Mouse (Mus musculus): ENCODE results near the gene Ptx4. TPM values are rescaled to one million over a fixed set of nuclear protein-coding genes. Genes with fewer than 3 reads are reported as not detected.
A peak's percentile ranks its signal among the peaks of the same experiment; 100 is the strongest.

Ptx4 gene
- polyA plus RNA-seq, 1 experiment = 0.10 TPM

GRCm38 (mm10) chr17:25101338-25101737 lies 19.2 kb upstream of the Ptx4 start:
- H3K4me3 ChIP-seq (ENCODE audit: low read depth, low read length) = no peak overlapping the region
- H3K36me3 ChIP-seq (ENCODE audit: control insufficient read depth, insufficient read depth, low read length) = peaks cover 43% of the 10 kb centered on the region
- H3K4me1 ChIP-seq (ENCODE audit: control insufficient read depth, insufficient read depth, insufficient read length, low read length) = no peaks in the 10 kb centered on the region
- H3K27ac ChIP-seq (ENCODE audit: insufficient read depth, low read depth, low read length) = no peak overlapping the region
- TF ChIP-seq POLR2A (IDR thresholded peaks at IDR 0.05; ENCODE audit: low read depth, low read length) (no peak), CTCF (IDR thresholded peaks at IDR 0.05; ENCODE audit: extremely low read depth, insufficient read length, insufficient replicate concordance, low read depth, low read length) (no peak)
- H3K27me3 ChIP-seq (ENCODE audit: control insufficient read depth, insufficient read depth, low read length) = no peaks in the 10 kb centered on the region
- 88% methylated on average over 11 of the region's 11 CpGs for WGBS

- no peaks in the 10 kb centered on the region for H3K4me1 ChIP-seq (ENCODE audit: control insufficient read depth, insufficient read depth, insufficient read length, low read length)
- no peak overlapping the region for H3K4me3 ChIP-seq (ENCODE audit: low read depth, low read length)
- H3K36me3 ChIP-seq (ENCODE audit: control insufficient read depth, insufficient read depth, low read length) = peaks cover 26% of the 10 kb centered on the region
- WGBS = 96% methylated on average over 16 of the region's 16 CpGs
- no peaks in the 10 kb centered on the region for H3K27me3 ChIP-seq (ENCODE audit: control insufficient read depth, insufficient read depth, low read length)
- H3K27ac ChIP-seq (ENCODE audit: insufficient read depth, low read depth, low read length) = no peak overlapping the region
- TF ChIP-seq POLR2A (IDR thresholded peaks at IDR 0.05; ENCODE audit: low read depth, low read length) (no peak), CTCF (IDR thresholded peaks at IDR 0.05; ENCODE audit: extremely low read depth, insufficient read length, insufficient replicate concordance, low read depth, low read length) (no peak)
Observed at GRCm38 (mm10) chr17:25107786-25108185, 12.8 kb upstream of the Ptx4 start.

- Histone ChIP-seq H3K27me3 (ENCODE audit: control insufficient read depth, insufficient read depth, low read length) (no peaks in the 10 kb centered on the region), H3K36me3 (ENCODE audit: control insufficient read depth, insufficient read depth, low read length) (peaks cover 17% of the 10 kb centered on the region; the same call in 1 of the 2 replicates), H3K27ac (ENCODE audit: insufficient read depth, low read depth, low read length) (no peak overlapping the region), H3K4me1 (ENCODE audit: control insufficient read depth, insufficient read depth, insufficient read length, low read length) (no peaks in the 10 kb centered on the region), H3K4me3 (ENCODE audit: low read depth, low read length) (no peak overlapping the region)
- TF ChIP-seq CTCF (IDR thresholded peaks at IDR 0.05; ENCODE audit: extremely low read depth, insufficient read length, insufficient replicate concordance, low read depth, low read length) (peak; percentile 58; the same call in 1 of the 2 replicates), POLR2A (IDR thresholded peaks at IDR 0.05; ENCODE audit: low read depth, low read length) (no peak)
- 74% methylated on average over 2 of the region's 2 CpGs for WGBS
Observed at GRCm38 (mm10) chr17:25109578-25109977, 11.0 kb upstream of the Ptx4 start.

GRCm38 (mm10) chr17:25110590-25110989 lies 10.0 kb upstream of the Ptx4 start:
- H3K36me3 ChIP-seq (ENCODE audit: control insufficient read depth, insufficient read depth, low read length) = peaks cover 10% of the 10 kb centered on the region; the same call in 1 of the 2 replicates
- 86% methylated on average over 6 of the region's 6 CpGs for WGBS
- H3K27ac ChIP-seq (ENCODE audit: insufficient read depth, low read depth, low read length) = no peak overlapping the region
- no peaks in the 10 kb centered on the region for H3K27me3 ChIP-seq (ENCODE audit: control insufficient read depth, insufficient read depth, low read length)
- TF ChIP-seq CTCF (IDR thresholded peaks at IDR 0.05; ENCODE audit: extremely low read depth, insufficient read length, insufficient replicate concordance, low read depth, low read length) = no peak
- TF ChIP-seq POLR2A (IDR thresholded peaks at IDR 0.05; ENCODE audit: low read depth, low read length) = no peak
- no peak overlapping the region for H3K4me3 ChIP-seq (ENCODE audit: low read depth, low read length)
- H3K4me1 ChIP-seq (ENCODE audit: control insufficient read depth, insufficient read depth, insufficient read length, low read length) = peaks cover 4% of the 10 kb centered on the region; the same call in 1 of the 2 replicates

GRCm38 (mm10) chr17:25111220-25111619 lies 9.3 kb upstream of the Ptx4 start:
- Histone ChIP-seq H3K4me1 (ENCODE audit: control insufficient read depth, insufficient read depth, insufficient read length, low read length) (peaks cover 6% of the 10 kb centered on the region; the same call in 1 of the 2 replicates), H3K27ac (ENCODE audit: insufficient read depth, low read depth, low read length) (no peak overlapping the region), H3K36me3 (ENCODE audit: control insufficient read depth, insufficient read depth, low read length) (peaks cover 10% of the 10 kb centered on the region; the same call in 1 of the 2 replicates), H3K27me3 (ENCODE audit: control insufficient read depth, insufficient read depth, low read length) (no peaks in the 10 kb centered on the region), H3K4me3 (ENCODE audit: low read depth, low read length) (no peak overlapping the region)
- WGBS = 90% methylated on average over 5 of the region's 5 CpGs
- no peak for TF ChIP-seq POLR2A (IDR thresholded peaks at IDR 0.05; ENCODE audit: low read depth, low read length)
- TF ChIP-seq CTCF (IDR thresholded peaks at IDR 0.05; ENCODE audit: extremely low read depth, insufficient read length, insufficient replicate concordance, low read depth, low read length) = no peak

- Histone ChIP-seq H3K27ac (ENCODE audit: insufficient read depth, low read depth, low read length) (no peak overlapping the region), H3K4me1 (ENCODE audit: control insufficient read depth, insufficient read depth, insufficient read length, low read length) (peaks cover 8% of the 10 kb centered on the region; the same call in 1 of the 2 replicates), H3K27me3 (ENCODE audit: control insufficient read depth, insufficient read depth, low read length) (no peaks in the 10 kb centered on the region), H3K36me3 (ENCODE audit: control insufficient read depth, insufficient read depth, low read length) (peaks cover 9% of the 10 kb centered on the region; the same call in 1 of the 2 replicates), H3K4me3 (ENCODE audit: low read depth, low read length) (no peak overlapping the region)
- WGBS = 68% methylated on average over 8 of the region's 8 CpGs
- TF ChIP-seq CTCF (IDR thresholded peaks at IDR 0.05; ENCODE audit: extremely low read depth, insufficient read length, insufficient replicate concordance, low read depth, low read length) (no peak), POLR2A (IDR thresholded peaks at IDR 0.05; ENCODE audit: low read depth, low read length) (no peak)
Observed at GRCm38 (mm10) chr17:25111739-25112422, 8.7 kb upstream of the Ptx4 start.

- Histone ChIP-seq H3K4me1 (ENCODE audit: control insufficient read depth, insufficient read depth, insufficient read length, low read length) (peaks cover 8% of the 10 kb centered on the region; the same call in 1 of the 2 replicates), H3K4me3 (ENCODE audit: low read depth, low read length) (no peak overlapping the region), H3K36me3 (ENCODE audit: control insufficient read depth, insufficient read depth, low read length) (peaks cover 8% of the 10 kb centered on the region; the same call in 1 of the 2 replicates), H3K27me3 (ENCODE audit: control insufficient read depth, insufficient read depth, low read length) (no peaks in the 10 kb centered on the region), H3K27ac (ENCODE audit: insufficient read depth, low read depth, low read length) (no peak overlapping the region)
- TF ChIP-seq CTCF (IDR thresholded peaks at IDR 0.05; ENCODE audit: extremely low read depth, insufficient read length, insufficient replicate concordance, low read depth, low read length) (no peak), POLR2A (IDR thresholded peaks at IDR 0.05; ENCODE audit: low read depth, low read length) (no peak)
- WGBS = 73% methylated on average over 3 of the region's 3 CpGs
Observed at GRCm38 (mm10) chr17:25112423-25112810, 8.1 kb upstream of the Ptx4 start.

Measured in small intestine, adult 2 months (tissue).